Mouse (Mus musculus): Measurements from ENCODE around the gene 1700034J05Rik.

GRCm38 (mm10) chr6:146973406-146973805 lies 19.2 kb upstream of the 1700034J05Rik start:
- no peak for TF ChIP-seq CTCF (IDR thresholded peaks at IDR 0.05; ENCODE audit: low read depth, low read length)
- no peak for TF ChIP-seq POLR2A (IDR thresholded peaks at IDR 0.05; ENCODE audit: borderline replicate concordance, low read depth, low read length)
